Mouse (Mus musculus) CH12.LX (cell line): ENCODE data around the gene C2cd4c.

Experiments
- CHD1 ChIP-seq: IDR thresholded peaks from 2 replicates; pipeline ENCODE4 v1.6.1; 2012; ENCODE audit warnings: low read depth, low read length, improper control_type of control experiment, inconsistent platforms
- CTCF ChIP-seq, 2 experiments: IDR thresholded peaks in 1 of 2; conservative IDR thresholded peaks in 1 of 2; 2 replicates each; pipeline ENCODE4 v1.5.1; 2011 to 2012; ENCODE audit warnings: low read depth in 2 of 2, low read length in 2 of 2, improper control_type of control experiment in 1 of 2, inconsistent platforms in 1 of 2, mild to moderate bottlenecking in 1 of 2, moderate library complexity in 1 of 2
- ELF1 ChIP-seq: IDR thresholded peaks from 2 replicates; pipeline ENCODE4 v1.6.1; 2014; ENCODE audit warnings: low read depth, mild to moderate bottlenecking, inconsistent platforms, low read length, improper control_type of control experiment
- MAZ ChIP-seq: IDR thresholded peaks from 2 replicates; pipeline ENCODE4 v1.6.1; 2012; ENCODE audit warnings: low read depth, mild to moderate bottlenecking, inconsistent platforms, low read length, improper control_type of control experiment, moderate library complexity
- PAX5 ChIP-seq: IDR thresholded peaks from 2 replicates; pipeline ENCODE4 v1.6.1; 2012; ENCODE audit warnings: low read length, inconsistent platforms, mixed read lengths
- USF1 ChIP-seq: IDR thresholded peaks from 2 replicates; pipeline ENCODE4 v1.6.1; 2014; ENCODE audit warnings: low read depth, mild to moderate bottlenecking, inconsistent platforms, low read length, improper control_type of control experiment
- ZNF384 ChIP-seq: IDR thresholded peaks from 2 replicates; pipeline ENCODE4 v1.6.1; 2012; ENCODE audit warnings: low read depth, low read length, improper control_type of control experiment, inconsistent platforms

DNA sequence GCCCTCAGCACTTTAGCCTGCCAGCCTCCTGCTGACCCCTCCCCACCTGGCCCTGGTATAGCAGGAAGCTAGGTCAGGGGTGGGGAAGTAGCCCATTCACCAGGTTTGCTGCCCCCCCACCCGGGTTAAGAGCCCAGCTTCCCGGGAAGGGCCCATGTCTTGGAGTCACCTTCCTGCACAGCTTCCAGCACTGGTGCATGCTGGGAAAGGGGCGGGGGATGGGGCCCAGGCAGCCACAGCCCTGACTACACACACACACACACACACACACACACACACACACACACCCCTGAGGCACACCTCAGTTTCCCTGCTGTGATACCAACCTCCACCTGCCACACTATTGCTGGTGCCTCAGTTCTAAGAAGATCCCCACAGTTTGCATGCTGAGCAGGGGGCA is 48.0 kb upstream of the C2cd4c start:
- TF ChIP-seq ZNF384 = no peak
- TF ChIP-seq CTCF (conservative IDR thresholded peaks at IDR 0.05 in 1 of 2, IDR thresholded peaks at IDR 0.05 in 1 of 2; ENCODE audit: low read depth in 2 of 2, low read length in 2 of 2) = no peak
- no peak for TF ChIP-seq USF1
- TF ChIP-seq PAX5 = no peak
- TF ChIP-seq CHD1 = no peak
- 0 out of 2 replicates have a peak, but pooled peaks have one; percentile 14 for TF ChIP-seq ELF1
- TF ChIP-seq MAZ = no peak
